Mouse (Mus musculus) kidney, postnatal 25 days (tissue): ENCODE measurements around the gene Arhgef28.

ENCODE experiments used
- DNase-seq, 2 experiments: peaks; one replicate each; pipeline ENCODE4 v3.0.0; 2021; ENCODE audit warnings: mixed read lengths in 2 of 2

The Arhgef28 gene

DNA sequence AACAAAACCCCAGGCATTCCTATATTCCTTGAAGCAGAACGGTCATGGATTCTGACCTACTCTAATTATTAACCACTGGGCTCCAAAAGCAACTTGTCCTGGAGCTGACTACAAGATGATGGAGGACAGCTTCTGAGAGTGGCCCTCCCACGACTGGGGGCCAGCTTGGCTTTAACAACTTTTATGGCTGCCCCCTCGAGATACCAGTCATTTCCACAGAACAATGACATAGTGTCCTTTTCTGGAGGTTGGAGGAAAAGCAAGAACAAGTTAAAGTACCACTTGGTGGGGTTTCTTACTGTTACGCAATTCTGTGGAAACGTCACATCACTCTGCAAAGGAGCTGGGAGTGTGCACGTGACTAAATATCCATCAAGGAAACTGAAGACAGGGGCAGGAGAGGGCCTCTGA, 194.3 kb downstream of the Arhgef28 start:
- DNase-seq, result peak; percentile 54 to 75

DNA sequence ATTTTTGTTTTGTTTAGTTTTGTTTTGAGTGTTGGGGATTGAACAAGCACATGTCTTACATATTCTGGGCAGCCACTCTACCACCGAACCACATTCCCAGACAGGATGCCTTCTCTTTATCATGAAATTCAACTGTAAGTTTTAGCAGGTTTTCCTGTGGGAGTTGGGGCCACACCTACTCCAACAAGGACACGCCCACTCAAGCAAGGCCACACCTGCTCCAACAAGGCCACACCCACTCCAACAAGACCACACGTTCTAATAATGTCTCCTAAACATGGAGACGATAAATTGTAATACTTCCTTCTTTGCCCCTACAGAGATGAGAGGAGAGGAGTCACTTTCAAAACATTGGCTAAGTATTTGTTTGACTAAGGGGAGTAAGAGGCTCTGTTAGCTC, 197.2 kb downstream of the Arhgef28 start:
- DNase-seq, result peak in 1 of 2 experiments; percentile 67

DNA sequence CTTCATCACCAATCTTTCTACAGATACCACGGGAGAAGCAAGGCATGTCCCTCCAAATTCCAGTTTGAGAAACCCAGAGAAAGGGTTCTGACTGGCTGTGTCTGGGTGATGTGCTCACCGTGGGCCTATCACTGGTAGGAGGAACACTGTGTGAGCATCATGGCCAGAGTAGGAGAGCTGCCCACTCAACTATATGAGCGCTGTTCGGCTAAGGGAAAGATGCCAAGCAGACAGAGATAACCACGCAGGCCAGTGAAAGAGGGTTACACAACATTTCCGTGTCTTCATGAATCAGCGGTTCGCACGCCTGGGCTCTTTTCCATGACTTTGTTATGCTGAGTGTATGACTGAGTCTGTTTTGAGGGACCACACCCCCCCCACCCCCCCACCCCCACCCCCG, 197.7 kb downstream of the Arhgef28 start:
- peak; percentile 60 to 72 for DNase-seq

DNA sequence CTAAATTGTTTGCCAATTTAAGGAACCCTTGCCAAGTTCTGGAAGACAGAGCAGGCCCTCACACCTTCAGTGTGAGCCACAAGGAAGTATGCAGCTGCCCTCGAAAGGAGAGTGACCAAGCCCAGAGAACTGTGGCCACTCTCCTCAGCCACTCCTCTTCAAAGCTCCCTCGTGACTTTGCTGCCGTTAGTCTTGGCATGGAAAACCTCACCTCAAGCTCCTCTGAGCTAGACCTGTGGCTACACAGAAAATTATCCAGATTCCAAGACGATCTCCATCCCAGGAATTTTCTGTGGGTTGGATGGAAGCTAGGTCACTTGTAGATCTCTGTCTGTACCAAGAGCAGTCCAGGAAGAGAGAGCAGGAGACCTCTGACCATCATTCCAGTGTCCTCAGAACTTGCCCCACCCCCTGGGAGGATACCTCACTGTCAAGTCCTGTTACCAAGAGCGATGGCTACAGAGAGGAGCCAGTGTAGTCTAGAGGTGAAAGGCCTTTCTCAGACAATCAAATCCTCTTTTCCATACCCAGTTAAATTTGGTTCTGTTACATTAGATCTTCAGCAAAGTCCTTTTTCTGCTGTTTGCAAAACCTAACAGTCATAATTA, 200.5 kb downstream of the Arhgef28 start:
- DNase-seq, result peak; percentile 58 to 77

DNA sequence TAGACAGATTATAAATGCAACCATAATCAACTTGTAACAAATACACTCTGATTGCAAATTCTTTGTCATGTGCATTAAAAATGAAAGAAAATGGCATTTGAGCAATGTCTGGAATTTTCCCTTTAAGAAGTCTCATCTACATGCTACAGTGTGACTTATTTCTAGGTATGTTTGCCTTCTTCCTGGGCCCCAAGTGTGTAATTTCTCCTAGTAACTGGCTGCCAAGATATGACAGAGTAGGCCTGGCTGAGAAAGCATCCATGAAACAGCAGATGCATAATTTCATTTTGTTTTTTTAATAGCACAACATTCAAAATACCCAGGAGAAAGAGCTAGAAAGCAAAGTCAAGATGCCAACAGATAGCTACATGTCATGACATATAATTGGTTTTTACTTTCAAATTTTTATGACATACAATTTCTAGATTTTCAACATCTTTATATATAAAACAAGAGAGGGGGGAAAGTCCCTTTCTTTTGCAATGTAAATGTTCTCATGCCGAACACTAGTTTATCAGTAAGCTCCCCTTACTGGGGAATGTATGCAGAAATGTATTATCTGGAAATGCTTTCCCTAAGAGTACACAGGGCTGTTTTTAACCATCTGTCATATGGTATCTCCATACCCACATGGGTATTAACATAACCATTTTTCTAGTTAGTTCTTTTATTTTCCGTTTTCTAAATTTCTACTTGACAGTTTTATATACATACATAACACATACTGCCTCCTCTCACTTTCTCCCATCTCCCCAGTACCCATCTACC, 201.4 kb downstream of the Arhgef28 start:
- DNase-seq, result no peak

DNA sequence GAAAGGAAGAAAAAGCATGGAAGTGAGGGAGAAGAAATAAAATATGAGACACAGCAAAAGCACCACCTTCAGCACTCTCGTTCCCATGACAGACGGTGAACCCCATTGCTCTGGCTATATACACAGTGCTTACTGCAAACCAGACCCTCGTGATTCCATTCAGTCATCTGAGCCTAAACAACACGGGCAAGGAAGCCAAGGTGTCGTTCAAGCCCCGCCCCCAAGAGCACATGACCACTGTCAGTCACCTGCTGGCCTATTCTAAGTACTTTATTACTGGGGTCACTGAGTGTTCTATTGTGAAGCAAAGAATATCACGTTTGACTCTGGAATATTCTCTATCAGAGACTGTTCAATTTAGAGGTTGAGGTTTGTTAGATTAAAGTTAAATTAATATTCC, 202.5 kb downstream of the Arhgef28 start:
- DNase-seq, result peak; percentile 67 to 80

DNA sequence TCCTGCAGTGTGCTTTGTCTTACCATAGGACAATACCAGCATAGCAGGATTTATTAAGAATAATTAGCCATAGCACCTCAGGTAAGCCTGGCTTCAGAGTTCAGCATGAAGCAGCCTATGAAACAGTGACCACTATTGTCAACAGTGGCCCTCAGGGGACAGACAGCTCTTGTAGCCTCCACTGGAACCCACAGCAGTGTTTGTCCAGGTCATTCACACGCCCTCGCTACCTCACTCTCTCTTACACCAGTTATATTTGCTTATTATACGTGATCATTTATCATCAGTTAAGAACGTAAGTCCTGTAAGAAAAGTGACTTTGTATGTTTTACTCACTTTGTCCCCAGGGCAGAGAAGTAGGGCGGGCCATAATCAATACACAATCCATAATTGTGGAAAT, 203.6 kb downstream of the Arhgef28 start:
- DNase-seq, result no peak

DNA sequence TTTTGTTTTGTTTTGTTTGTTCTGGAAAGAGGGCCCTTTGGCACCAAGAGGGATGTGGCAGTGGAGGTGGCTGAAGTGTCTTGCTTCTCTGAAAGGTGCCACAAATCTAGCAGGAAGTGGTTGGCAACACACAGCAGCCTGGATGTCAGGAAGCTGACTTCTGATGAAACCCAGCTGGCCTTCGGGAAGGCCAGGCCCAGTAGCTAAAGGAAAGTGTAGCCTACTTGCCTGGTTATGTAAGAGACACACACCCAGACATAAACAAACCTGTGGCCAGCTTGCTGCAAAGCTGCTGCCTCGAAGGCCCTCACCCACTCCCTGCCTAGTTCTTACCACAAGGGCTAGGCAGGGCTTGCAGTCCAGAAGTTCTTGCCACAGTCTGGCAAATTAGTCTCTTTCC, 204.1 kb downstream of the Arhgef28 start:
- peak in 1 of 2 experiments; percentile 70 for DNase-seq

DNA sequence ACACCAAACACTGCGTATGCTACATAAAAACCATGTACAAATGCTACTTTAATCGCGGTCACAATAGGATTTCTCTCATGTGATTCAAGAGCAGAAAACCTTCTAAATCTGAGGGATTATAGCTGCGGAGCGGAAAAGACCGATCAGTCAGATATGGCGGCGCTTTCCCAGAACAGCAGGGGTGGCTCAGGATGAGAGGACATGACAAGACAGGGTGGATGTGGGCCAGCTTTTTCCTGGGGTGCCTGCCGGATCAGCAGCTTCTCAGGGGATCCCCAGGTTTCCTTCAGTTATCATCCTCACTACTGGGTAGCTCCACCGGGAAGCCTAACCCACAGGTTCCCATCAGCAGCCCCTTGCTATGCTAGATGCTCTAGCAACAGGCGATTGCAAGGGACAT, 204.5 kb downstream of the Arhgef28 start:
- no peak for DNase-seq

DNA sequence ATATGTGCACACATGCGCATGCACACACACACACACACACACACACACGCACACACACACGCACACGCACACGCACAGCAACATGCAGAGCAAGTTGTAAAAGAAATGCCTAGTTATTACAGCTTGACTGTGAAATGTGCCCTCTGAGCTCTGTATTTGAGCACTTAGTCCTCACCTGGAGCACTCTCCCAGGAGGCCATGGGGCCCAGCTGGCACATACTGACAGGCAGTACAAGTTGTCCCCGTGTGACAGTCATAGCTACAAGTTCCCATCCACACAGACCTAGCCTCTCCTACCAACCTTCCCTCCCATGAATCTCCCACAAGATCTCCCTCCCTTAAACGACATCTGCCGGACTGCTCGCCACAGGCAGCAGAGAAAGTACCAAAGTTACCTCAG, 205.4 kb downstream of the Arhgef28 start:
- peak in 1 of 2 experiments; percentile 75 for DNase-seq

DNA sequence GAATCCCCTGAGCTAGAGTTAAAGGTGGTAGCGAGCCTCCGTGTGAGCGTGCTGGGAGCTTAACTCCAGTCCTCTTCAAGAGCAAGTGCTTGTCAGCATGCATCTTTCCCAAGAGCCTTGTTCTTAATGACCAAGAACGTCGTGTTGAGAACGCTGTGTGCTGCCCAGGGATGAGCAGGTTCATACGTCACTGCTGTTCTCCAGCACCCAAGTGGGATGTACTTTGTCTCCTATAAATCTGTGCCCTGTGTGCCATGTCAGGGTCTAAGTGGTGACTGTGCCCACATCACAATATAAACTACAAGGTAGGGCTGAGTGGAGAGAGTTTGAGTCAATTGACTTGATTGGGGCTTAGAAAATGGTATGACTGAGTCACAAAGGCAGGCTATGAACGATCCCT, 207.1 kb downstream of the Arhgef28 start:
- peak in 1 of 2 experiments; percentile 59 for DNase-seq

DNA sequence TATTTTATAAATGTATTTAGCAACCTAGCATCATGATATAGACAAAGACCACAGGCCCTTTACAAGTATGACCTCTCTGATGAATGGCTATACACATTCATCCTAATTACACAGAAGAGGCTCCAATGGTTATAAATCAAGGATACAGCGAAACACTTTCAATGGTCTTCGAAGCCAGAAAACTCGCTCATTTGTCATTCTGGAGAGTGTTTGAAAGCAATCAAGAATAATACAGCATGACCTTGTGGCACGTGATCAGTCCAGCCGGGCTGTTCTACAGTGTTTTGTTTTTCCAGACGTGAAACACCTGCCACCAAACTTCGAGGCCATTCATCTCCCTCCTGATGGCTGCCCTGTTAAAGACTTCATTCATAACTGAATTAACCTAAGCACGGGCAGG, 207.7 kb downstream of the Arhgef28 start:
- no peak for DNase-seq

DNA sequence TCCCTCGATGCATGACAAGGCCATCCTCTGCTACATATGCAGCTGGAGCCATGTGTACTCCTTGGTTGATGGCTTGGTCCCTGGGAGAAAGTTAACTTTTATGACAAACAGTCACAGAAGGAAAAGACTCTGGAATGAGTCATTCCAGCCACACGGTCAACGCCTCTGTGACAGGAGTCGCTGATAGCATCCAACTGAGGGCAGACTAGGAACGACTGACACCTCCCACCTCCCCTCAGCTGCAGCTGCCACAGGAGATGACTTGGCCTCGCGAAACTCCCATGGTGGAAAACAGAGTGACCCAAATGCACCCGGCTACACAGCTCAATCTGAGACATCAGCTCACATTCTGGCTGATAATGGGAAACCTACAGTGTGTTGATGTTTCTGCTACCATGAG, 215.3 kb downstream of the Arhgef28 start:
- no peak for DNase-seq

DNA sequence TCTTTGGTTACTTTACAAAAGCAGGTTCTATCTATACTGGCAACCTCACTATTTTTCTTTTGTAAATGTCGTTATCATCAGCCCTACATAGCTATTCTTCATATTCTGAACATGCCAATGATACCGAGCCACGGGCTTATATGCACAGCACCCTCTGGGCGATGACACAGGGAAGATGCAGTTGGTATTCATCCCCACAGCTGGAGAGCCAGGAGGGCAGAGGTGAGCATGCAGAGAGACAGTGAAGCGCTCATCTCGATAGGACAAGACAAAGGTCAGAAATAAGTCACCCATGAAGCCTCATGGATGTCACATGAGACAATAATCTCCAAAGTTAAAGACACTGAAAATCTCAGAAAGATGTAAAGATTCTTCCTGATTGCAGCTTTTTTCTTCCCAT, 217.4 kb downstream of the Arhgef28 start:
- peak in 1 of 2 experiments; percentile 52 for DNase-seq

DNA sequence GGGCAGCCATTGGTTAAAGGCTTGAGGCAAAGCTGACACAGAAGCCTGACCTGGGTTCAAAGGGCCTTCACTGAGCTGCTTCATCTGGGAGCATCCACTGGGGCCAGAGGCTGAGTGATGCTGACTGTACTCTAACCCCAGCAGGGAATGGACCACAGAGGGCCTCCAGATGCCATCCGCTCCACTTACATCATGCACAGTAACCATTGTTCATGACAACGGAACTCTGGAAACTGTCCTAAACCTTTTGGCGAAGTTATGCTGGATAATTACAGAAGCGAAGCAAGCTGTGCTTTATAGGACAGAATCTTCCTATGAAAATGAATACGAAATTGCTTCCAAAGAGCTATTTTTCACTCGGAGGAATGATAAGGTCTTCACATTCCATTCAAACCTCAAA, 219.5 kb downstream of the Arhgef28 start:
- no peak for DNase-seq

DNA sequence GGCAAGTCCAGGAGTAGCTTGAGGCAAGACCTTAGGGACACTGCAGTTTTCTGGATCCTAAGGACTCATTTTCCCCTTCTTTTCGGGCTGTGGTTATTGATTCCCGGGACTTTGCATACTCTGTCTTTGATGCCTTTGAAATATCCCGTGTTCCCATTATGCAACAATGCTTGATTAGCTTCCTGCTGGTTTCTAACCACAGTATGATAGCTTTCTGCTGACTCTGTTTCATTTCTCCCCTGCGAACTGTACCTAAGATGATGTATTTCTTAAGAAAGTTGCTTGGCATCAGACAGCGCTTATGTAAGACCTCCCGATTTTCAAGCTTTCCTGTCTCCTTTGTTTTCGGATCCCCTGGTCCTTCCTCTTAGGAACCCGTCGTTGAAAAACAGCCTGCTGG, 229.1 kb downstream of the Arhgef28 start:
- DNase-seq, result no peak

DNA sequence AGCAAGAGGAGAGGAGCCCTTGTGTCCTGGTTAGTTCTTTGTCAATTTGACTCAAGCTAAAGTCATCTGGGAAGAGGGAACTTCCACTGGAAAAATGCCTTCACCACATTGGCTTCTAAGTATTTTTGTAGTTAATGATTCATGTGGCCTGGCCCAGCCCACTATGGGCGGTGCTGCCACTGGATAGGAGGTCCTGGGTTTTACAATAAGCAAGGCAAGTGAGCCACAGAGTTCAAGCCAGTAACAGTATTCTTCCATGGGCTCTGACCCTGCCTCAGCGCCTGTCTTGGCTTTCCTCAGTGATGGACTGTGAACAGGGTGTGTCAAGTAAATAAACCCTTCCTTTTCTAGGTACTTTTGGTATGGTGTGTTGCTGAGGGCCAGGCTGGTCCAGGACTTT, 229.6 kb downstream of the Arhgef28 start:
- DNase-seq, result peak; percentile 58 to 70

DNA sequence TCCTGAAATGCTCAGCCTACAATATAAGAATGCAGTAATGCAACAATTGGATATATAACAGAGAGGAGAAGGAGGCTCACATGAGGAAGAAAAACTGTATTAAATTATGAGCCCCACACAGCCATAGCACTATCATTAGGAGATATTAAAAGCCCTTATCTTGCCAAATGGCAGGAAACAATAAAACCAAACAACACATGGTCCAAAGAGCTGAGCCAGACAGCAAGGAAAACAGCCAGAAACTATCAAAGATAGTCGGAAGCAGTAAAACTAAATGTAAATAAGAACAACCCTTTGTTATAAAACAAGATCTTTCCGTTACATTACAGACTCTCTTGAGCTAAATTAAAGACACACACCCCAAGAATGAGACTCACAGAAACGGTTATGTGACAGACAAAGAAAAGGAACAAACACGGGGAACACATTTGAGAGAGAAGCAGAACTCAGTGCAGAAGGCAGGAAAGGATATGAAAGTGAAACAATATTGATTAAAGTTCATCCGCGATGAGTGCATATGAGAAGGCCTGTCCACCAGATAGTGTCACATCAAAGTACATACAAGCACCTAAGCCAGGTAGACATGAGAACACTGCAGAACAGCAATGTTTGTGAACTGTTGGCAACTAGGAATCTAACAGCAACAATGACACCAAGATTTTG, 231.6 kb downstream of the Arhgef28 start:
- no peak for DNase-seq

DNA sequence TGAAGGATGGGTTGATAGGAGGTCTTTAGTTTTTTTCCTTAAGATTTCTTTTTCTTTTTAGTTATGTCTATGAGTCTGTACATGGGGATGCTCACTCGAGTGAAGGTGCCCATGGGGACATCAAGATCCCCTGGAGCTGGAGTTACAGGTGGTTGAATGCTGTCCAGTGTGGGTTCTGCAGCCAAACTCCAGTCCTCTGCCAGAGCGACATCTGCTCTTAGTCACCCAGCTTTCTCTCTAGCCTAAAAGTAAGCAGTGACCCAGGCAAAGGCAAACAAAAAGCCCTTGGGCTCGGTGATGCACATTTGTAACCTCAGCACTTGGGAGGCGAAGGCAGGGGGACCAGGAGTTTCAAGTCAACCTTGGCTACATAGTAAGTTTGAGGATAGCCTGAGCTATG, 232.3 kb downstream of the Arhgef28 start:
- no peak for DNase-seq

DNA sequence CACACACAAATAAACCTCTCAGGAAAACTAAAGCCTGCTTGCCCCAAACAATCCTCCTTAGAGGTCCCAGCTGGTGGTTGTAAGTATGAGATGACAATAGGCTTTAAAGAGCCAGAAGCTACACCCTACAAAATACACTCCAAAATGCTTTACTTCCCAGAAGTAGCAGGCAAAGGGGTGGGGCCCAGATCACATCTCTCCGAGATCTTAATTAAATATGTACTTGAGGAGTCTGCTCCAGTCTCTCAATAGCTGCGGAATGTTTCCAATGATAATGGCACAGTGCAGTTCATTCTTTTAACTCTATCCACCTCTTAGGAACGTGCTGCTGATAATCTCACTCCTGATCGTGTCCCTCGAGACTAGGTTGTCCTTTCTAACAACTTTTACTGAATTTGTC, 240.2 kb downstream of the Arhgef28 start:
- no peak for DNase-seq

DNA sequence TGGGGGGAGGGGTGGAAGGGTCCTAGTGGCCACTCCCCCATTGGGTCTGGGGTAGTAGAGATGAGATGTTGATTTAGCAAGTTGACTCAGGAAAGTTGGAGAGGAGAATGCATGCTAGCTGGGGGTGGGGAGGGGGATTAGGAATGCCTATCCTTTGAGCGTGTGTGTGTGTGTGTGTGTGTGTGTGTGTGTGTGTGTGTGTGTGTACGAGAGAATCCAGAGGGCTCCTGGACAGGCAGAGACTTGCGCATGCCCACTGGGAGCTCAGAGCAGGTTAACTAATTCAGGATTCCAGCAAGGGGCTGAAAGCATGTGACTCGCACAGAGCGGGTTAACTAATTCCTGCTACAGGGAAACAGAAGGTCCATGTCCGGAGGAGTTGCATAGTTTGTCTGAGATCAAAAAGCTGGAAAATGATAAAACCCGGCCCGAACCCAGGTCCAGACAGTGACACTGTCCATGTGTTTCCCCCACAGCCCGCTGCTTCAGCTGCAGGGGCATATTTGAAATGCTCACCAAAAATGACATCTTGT, 241.3 kb downstream of the Arhgef28 start:
- no peak for DNase-seq

DNA sequence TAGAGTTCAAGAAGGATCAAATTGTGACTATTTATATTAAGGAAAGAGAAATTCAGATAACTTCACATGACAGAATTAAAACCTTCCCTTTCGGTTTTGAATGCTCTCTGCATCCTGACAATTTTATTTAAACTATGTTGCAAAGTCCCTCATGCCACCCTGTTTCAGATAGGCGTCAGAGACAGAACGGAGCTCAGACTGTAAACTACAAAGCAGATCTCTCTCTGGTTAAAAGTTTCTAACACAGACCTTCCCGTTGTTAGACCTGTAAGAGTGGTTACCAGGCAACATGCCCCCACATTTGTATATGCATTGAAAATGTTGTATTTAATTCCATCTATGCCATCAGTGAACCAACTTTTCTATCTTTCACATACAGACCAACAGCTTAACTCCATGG, 246.1 kb downstream of the Arhgef28 start:
- no peak for DNase-seq

DNA sequence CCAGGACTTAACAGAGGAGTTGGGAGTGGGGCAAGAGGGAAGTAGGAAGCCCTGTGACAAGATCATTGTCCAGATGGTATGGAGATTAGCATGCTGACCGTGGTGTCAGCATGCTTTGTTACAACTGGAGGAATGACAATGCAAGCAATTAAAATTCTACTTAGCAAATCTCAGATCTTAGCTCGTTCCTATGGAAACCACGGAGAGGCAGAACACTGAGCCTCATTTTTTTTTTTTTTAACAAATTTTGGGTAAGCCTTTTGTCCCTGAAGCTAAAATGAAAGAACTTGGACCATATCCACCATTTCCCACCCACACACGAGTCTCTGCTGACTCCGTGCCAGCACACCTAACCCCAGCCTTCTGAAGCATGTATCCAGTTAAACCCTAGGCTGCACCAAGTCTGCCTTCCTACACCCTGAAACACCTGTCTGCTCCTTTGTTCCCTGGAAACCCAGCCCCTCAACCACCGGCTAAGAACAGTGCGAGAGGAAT, 246.8 kb downstream of the Arhgef28 start:
- no peak for DNase-seq

DNA sequence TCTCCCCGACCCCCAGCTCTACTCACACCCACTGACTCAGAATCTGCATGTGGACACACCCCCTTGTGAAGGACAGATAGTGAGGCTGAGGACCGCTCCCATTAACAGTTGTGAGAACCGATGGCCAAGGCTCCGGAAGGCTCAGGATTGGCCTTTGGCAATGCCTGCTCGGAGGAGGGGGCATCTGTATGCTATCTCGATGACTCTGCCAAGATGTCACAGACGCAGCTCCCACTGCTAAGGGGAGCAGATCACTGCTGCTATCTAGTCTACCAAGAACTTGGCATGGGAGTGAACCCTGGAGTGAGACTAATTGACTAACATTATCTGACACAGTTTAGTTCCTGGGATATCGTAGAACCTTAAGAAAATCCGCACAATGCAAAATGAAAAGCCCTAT, 250.5 kb downstream of the Arhgef28 start:
- no peak for DNase-seq
